Mouse (Mus musculus): ENCODE data around the gene Usp48. TPM values are rescaled to one million over a fixed set of nuclear protein-coding genes. Genes with fewer than 3 reads are reported as not detected.

Usp48 gene
- polyA plus RNA-seq, 1 experiment, result 14.6 TPM

DNA sequence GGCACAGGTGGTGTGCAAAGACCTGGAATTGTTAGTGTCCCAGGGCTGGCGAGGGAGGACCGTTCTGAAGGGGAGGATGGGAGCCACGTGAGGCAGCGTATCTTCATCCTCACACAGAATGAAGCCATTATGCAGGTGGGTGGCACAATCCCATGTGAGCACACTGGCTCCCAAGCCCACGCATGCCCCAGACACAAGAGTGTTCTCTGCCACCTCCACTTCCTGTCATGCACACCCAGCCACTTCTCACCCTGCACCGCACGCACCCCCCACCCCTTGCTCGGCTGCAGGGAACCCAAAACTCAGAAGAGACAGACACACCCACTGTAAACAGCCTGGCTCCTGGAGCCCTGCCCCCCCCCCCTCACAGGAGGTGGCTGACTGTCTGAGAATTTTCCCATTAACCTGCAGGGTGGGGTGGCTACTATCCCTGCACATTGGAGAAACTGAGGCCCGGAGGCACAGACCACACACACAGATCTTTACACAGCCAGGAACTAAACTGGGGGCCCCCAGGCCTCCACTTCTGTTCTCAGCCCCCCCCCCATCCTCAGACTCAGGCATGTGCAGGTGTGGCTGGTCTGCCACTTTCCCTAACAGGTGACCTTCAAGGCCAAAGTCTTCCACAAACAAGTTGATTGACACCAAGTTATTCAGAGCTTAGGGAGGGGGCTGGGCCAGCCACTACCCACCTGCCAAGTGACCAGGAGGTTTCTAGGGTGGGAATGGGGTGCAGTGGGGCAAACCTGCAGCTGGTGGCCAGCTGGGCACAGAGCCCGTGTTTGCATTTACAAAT lies 98.8 kb downstream of the Usp48 start:
- Histone ChIP-seq H3K36me3 (ENCODE audit: control insufficient read depth, insufficient read depth) (no peaks in the 10 kb centered on the region), H3K27me3 (ENCODE audit: control insufficient read depth, insufficient read depth, insufficient read length) (peaks cover 51% of the 10 kb centered on the region), H3ac (ENCODE audit: control insufficient read depth, insufficient read length, low read depth) (no peak overlapping the region), H3K4me3 (ENCODE audit: insufficient read depth, poor library complexity, severe bottlenecking) (no peak overlapping the region), H3K79me3 (ENCODE audit: low read depth) (no peaks in the 10 kb centered on the region), H3K79me2 (ENCODE audit: control insufficient read depth, insufficient read depth) (no peaks in the 10 kb centered on the region)
- TF ChIP-seq MAX (IDR thresholded peaks at IDR 0.05) (no peak), USF1 (IDR thresholded peaks at IDR 0.05; ENCODE audit: low read depth) (no peak), MYOD1 (IDR thresholded peaks at IDR 0.05; ENCODE audit: control insufficient read depth, insufficient read length, low read depth) (no peak), CTCF (IDR thresholded peaks at IDR 0.05; ENCODE audit: control insufficient read depth, insufficient read depth, insufficient read length) (no peak)

DNA sequence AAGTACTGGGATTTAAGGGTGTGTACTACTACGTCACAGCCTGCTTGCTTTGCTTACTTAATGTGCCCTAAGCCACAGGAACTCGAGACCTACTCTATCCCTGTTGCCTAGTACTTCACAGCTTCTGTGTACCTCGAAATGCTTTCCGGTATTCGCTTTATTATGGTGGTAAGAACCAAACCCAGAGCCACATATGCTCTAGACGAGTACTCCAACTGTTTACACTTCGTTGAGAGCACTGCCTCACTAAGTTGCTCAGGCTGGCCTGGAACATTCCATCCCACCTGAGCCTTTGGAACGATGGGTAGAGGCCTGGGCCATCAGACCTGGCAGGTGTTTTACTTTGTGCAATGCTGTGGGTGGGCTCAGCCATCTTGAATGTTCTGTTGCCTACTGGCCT lies 101.7 kb downstream of the Usp48 start:
- Histone ChIP-seq H3K4me3 (ENCODE audit: insufficient read depth, poor library complexity, severe bottlenecking) (no peak overlapping the region), H3K79me2 (ENCODE audit: control insufficient read depth, insufficient read depth) (no peaks in the 10 kb centered on the region), H3K79me3 (ENCODE audit: low read depth) (no peaks in the 10 kb centered on the region), H3K36me3 (ENCODE audit: control insufficient read depth, insufficient read depth) (no peaks in the 10 kb centered on the region), H3K27me3 (ENCODE audit: control insufficient read depth, insufficient read depth, insufficient read length) (peaks cover 36% of the 10 kb centered on the region), H3ac (ENCODE audit: control insufficient read depth, insufficient read length, low read depth) (no peak overlapping the region)
- TF ChIP-seq CTCF (IDR thresholded peaks at IDR 0.05; ENCODE audit: control insufficient read depth, insufficient read depth, insufficient read length) (no peak), MAX (IDR thresholded peaks at IDR 0.05) (no peak), MYOD1 (IDR thresholded peaks at IDR 0.05; ENCODE audit: control insufficient read depth, insufficient read length, low read depth) (no peak), USF1 (IDR thresholded peaks at IDR 0.05; ENCODE audit: low read depth) (no peak), FOSL1 (IDR thresholded peaks at IDR 0.05; ENCODE audit: insufficient read depth, low read length, poor library complexity, severe bottlenecking) (no peak), CEBPB (IDR thresholded peaks at IDR 0.05; ENCODE audit: low read depth) (no peak), MYOG (IDR thresholded peaks at IDR 0.05; ENCODE audit: control insufficient read depth, extremely low read depth, insufficient read length) (no peak)

DNA sequence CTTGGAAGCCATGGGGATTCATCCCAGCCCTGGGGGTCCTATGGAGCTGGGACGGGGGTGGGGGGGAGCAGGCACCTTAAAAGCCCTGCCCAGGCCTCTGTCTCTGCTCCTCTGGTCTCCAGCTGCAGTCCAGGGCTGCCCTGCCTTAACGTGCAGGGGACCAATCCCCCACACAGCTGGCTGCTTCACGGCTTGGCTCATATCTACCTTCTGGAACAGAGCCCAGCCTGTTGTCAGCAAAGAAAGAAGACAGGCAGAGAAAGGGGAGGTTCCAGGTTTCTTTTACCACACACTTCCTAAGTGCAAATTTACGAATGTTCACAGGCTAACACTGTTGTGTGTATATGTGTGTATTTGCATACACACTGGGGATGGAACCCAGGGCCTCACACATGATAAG lies 102.3 kb downstream of the Usp48 start:
- no peaks in the 10 kb centered on the region for H3K79me2 ChIP-seq (ENCODE audit: control insufficient read depth, insufficient read depth)

DNA sequence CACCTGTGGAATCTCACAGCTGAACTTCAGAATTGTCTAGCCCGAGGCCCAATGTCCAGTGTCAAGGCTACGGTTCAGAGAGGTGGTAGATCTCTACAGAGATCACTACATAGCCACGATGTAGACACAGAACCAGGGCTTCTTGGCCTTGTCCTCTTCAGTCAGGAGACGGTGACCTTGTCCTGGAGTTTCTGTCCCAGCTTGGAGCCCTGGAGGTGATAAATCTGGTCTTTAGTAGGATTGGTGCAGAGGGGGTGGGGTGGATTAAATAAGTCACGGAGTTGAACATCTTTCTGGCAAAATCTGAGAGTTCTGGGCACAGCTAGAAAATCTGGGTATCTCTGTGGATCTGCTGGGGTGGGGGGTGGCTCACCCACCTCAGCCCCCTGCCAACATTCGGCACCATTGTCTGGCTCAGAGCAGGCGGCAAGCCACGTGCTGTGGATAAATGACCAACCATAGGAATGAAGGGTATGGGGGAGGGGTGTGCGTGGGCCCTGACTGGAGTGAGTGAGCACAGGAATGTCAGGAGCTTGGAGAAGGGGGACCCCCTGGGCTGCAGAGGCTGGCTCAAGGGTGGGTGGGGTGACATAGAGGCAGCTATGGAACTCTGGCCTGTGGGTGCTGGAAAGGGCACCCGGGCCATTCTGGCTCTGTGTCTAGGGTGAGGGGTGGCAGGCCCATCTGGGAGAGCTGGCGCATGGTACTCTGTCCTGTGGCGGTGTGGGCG lies 103.8 kb downstream of the Usp48 start:
- no peak overlapping the region for H3K4me3 ChIP-seq (ENCODE audit: insufficient read depth, poor library complexity, severe bottlenecking)
- no peaks in the 10 kb centered on the region for H3K79me3 ChIP-seq (ENCODE audit: low read depth)
- no peak for TF ChIP-seq CEBPB (IDR thresholded peaks at IDR 0.05; ENCODE audit: low read depth)
- no peak for TF ChIP-seq FOSL1 (IDR thresholded peaks at IDR 0.05; ENCODE audit: insufficient read depth, low read length, poor library complexity, severe bottlenecking)
- no peak for TF ChIP-seq USF1 (IDR thresholded peaks at IDR 0.05; ENCODE audit: low read depth)
- TF ChIP-seq MAX (IDR thresholded peaks at IDR 0.05), result no peak
- no peak for TF ChIP-seq MYOD1 (IDR thresholded peaks at IDR 0.05; ENCODE audit: control insufficient read depth, insufficient read length, low read depth)
- no peak for TF ChIP-seq MYOG (IDR thresholded peaks at IDR 0.05; ENCODE audit: control insufficient read depth, extremely low read depth, insufficient read length)
- no peaks in the 10 kb centered on the region for H3K36me3 ChIP-seq (ENCODE audit: control insufficient read depth, insufficient read depth)
- peaks cover 25% of the 10 kb centered on the region for H3K27me3 ChIP-seq (ENCODE audit: control insufficient read depth, insufficient read depth, insufficient read length)
- no peaks in the 10 kb centered on the region for H3K79me2 ChIP-seq (ENCODE audit: control insufficient read depth, insufficient read depth)
- H3ac ChIP-seq (ENCODE audit: control insufficient read depth, insufficient read length, low read depth), result no peak overlapping the region

More for the DNA sequence above, 102.3 kb downstream of the Usp48 start:
- H3K36me3 ChIP-seq (ENCODE audit: control insufficient read depth, insufficient read depth), result no peaks in the 10 kb centered on the region
- no peak overlapping the region for H3ac ChIP-seq (ENCODE audit: control insufficient read depth, insufficient read length, low read depth)
- H3K4me3 ChIP-seq (ENCODE audit: insufficient read depth, poor library complexity, severe bottlenecking), result no peak overlapping the region
- peaks cover 33% of the 10 kb centered on the region for H3K27me3 ChIP-seq (ENCODE audit: control insufficient read depth, insufficient read depth, insufficient read length)
- no peaks in the 10 kb centered on the region for H3K79me3 ChIP-seq (ENCODE audit: low read depth)
- TF ChIP-seq CTCF (IDR thresholded peaks at IDR 0.05; ENCODE audit: control insufficient read depth, insufficient read depth, insufficient read length), result no peak
- TF ChIP-seq CEBPB (IDR thresholded peaks at IDR 0.05; ENCODE audit: low read depth), result no peak
- TF ChIP-seq USF1 (IDR thresholded peaks at IDR 0.05; ENCODE audit: low read depth), result no peak
- TF ChIP-seq MAX (IDR thresholded peaks at IDR 0.05), result no peak
- TF ChIP-seq MYOG (IDR thresholded peaks at IDR 0.05; ENCODE audit: control insufficient read depth, extremely low read depth, insufficient read length), result no peak

DNA sequence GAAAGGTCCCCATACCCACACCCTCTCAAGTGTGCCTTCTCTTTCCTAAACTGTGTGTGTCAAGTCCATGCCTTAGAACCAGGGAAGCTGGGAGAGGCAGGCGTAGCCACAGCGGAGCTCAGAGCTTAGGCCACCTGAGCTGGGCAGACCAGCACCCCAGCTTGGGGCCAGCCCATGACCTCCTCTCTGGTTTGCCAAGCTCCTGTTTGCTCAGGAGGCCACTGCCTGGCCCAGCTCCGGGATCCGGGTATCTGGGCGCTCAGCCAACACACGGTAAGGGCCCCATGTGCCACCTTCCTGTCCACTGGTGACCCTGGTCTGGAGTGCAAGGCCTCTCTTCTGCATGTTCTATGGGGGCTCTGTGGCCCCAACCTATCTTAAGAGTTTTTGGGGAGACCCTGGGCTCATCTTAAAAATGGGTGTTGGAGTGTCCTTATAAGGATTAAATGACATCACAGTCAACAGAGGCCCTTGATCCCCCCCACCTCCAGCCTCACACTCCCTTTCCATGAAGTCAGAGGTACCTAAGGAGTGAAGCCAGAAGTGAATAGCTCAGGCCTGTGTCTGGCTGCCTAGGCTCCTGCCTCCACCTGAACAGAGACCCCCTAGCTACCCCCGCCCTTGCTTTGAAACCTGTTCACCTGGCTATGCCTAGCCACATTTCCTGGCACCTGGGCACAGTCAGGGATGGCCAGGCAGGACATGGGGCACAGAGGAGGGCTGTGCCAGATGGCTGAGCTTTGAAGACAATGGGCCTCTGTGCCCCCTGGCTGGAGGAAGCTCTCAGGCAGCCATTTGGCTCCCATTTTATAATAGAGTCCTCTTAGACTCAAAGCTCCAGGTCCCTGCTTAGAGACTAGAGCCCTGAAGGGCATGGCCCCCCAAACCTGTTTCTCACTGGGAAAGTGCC lies 104.8 kb downstream of the Usp48 start:
- no peaks in the 10 kb centered on the region for H3K79me2 ChIP-seq (ENCODE audit: control insufficient read depth, insufficient read depth)
- peaks cover 18% of the 10 kb centered on the region for H3K27me3 ChIP-seq (ENCODE audit: control insufficient read depth, insufficient read depth, insufficient read length)
- no peaks in the 10 kb centered on the region for H3K36me3 ChIP-seq (ENCODE audit: control insufficient read depth, insufficient read depth)
- H3ac ChIP-seq (ENCODE audit: control insufficient read depth, insufficient read length, low read depth), result no peak overlapping the region
- H3K4me3 ChIP-seq (ENCODE audit: insufficient read depth, poor library complexity, severe bottlenecking), result no peak overlapping the region
- H3K79me3 ChIP-seq (ENCODE audit: low read depth), result no peaks in the 10 kb centered on the region
- no peak for TF ChIP-seq CEBPB (IDR thresholded peaks at IDR 0.05; ENCODE audit: low read depth)
- no peak for TF ChIP-seq MYOD1 (IDR thresholded peaks at IDR 0.05; ENCODE audit: control insufficient read depth, insufficient read length, low read depth)
- no peak for TF ChIP-seq USF1 (IDR thresholded peaks at IDR 0.05; ENCODE audit: low read depth)
- no peak for TF ChIP-seq MYOG (IDR thresholded peaks at IDR 0.05; ENCODE audit: control insufficient read depth, extremely low read depth, insufficient read length)
